Mouse (Mus musculus): ENCODE data around the gene Fam19a5.

The Fam19a5 gene

GRCm38 (mm10) chr15:87666041-87666750 lies 122.1 kb downstream of the Fam19a5 start:
- no peak for DNase-seq (ENCODE audit: low spot score)

- no peak for DNase-seq (ENCODE audit: low spot score)
Measured at GRCm38 (mm10) chr15:87667416-87667815, 123.3 kb downstream of the Fam19a5 start.

GRCm38 (mm10) chr15:87668112-87668511 lies 124.0 kb downstream of the Fam19a5 start:
- DNase-seq (ENCODE audit: low spot score), result peak; percentile 27

GRCm38 (mm10) chr15:87671929-87672328 lies 127.8 kb downstream of the Fam19a5 start:
- no peak for DNase-seq (ENCODE audit: low spot score)

- no peak for DNase-seq (ENCODE audit: low spot score)
Measured at GRCm38 (mm10) chr15:87678711-87679110, 134.6 kb downstream of the Fam19a5 start.

GRCm38 (mm10) chr15:87682410-87682809 lies 138.3 kb downstream of the Fam19a5 start:
- no peak for DNase-seq (ENCODE audit: low spot score)

- no peak for DNase-seq (ENCODE audit: low spot score)
Measured at GRCm38 (mm10) chr15:87686415-87687040, 142.4 kb downstream of the Fam19a5 start.

- no peak for DNase-seq (ENCODE audit: low spot score)
Measured at GRCm38 (mm10) chr15:87691271-87691955, 147.3 kb downstream of the Fam19a5 start.

GRCm38 (mm10) chr15:87691958-87692357 lies 147.9 kb downstream of the Fam19a5 start:
- no peak for DNase-seq (ENCODE audit: low spot score)

- DNase-seq (ENCODE audit: low spot score), result no peak
Measured at GRCm38 (mm10) chr15:87692394-87692793, 148.3 kb downstream of the Fam19a5 start.

- DNase-seq (ENCODE audit: low spot score), result no peak
Measured at GRCm38 (mm10) chr15:87692865-87693513, 148.9 kb downstream of the Fam19a5 start.

GRCm38 (mm10) chr15:87697433-87697996 lies 153.4 kb downstream of the Fam19a5 start:
- DNase-seq (ENCODE audit: low spot score), result no peak

- DNase-seq (ENCODE audit: low spot score), result no peak
Measured at GRCm38 (mm10) chr15:87698562-87699320, 154.6 kb downstream of the Fam19a5 start.

GRCm38 (mm10) chr15:87702821-87703220 lies 158.7 kb downstream of the Fam19a5 start:
- no peak for DNase-seq (ENCODE audit: low spot score)

GRCm38 (mm10) chr15:87703334-87703733 lies 159.2 kb downstream of the Fam19a5 start:
- DNase-seq (ENCODE audit: low spot score), result no peak

GRCm38 (mm10) chr15:87711790-87712189 lies 167.7 kb downstream of the Fam19a5 start:
- DNase-seq (ENCODE audit: low spot score), result no peak

- no peak for DNase-seq (ENCODE audit: low spot score)
Measured at GRCm38 (mm10) chr15:87712221-87712620, 168.1 kb downstream of the Fam19a5 start.

- DNase-seq (ENCODE audit: low spot score), result peak; percentile 74
Measured at GRCm38 (mm10) chr15:87715037-87715676, 171.1 kb downstream of the Fam19a5 start.

GRCm38 (mm10) chr15:87717056-87717455 lies 173.0 kb downstream of the Fam19a5 start:
- DNase-seq (ENCODE audit: low spot score), result no peak

GRCm38 (mm10) chr15:87723455-87723986 lies 179.4 kb downstream of the Fam19a5 start:
- no peak for DNase-seq (ENCODE audit: low spot score)
